Mouse (Mus musculus): Measurements from ENCODE around the gene Uaca.
A peak's percentile ranks its signal among the peaks of the same experiment; 100 is the strongest.

Gene Uaca

GRCm38 (mm10) chr9:60838331-60838872 lies 44.1 kb downstream of the Uaca start:
- DNase-seq, result no peak

DNA sequence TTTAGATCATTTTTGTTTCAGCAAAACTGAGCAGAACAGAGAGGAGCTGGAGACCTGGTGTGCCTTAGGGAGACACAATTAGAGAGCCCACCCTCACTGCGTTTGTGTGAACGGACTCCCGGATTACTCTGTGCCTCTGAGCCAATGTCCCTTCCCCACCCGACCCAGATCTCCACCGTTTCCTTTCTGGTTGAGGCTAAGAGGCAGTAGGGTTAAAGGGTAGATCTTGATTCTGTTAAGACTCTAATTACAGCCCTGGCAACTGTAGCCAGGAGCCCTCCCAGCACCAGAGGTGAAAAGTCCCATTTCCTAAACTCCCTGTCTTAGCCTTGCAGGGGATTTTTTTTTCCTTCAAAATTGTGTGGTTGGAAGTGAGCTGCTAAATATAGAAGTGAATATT lies 47.1 kb downstream of the Uaca start:
- DNase-seq, result no peak

- DNase-seq, result no peak
Observed at GRCm38 (mm10) chr9:60843415-60844076, 49.2 kb downstream of the Uaca start.

GRCm38 (mm10) chr9:60848730-60849129 lies 54.4 kb downstream of the Uaca start:
- DNase-seq, result no peak

DNA sequence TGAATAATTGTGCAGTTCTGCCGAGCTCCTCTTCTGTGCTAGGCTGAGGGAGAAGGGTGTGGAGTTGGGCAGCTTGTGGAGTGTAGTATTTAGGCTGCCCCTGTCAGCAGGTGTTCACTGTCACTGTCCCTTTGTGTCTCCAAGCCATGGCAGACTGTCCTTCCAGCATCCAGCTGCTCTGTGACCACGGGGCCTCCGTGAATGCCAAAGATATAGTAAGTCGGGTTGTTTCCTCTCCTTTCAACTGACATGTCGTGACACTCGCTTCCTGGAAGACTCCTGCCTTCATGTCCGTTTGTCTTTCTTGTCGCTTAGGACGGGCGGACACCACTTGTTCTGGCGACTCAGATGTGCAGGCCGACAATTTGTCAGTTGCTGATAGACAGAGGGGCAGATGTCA lies 55.6 kb downstream of the Uaca start:
- DNase-seq, result no peak

GRCm38 (mm10) chr9:60854196-60854595 lies 59.9 kb downstream of the Uaca start:
- no peak for DNase-seq

DNA sequence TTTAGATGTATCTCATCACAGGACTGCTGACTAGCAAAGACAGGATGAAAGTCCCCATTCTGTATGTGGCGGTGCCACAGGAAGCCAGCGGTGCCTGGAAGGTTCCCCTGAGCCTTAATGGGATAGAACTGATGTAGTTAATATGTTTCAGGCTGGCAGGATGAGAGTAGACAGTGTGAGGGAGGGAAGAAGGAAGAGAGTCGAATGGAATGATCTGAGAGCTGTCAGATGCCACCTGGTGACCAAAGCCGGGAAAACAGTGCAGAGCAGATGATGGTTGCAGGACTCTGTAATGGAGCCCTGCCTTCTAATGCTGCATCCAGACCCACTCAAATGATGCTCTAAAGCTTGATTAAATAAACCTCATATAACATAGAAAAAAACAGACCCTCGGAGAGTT lies 63.5 kb downstream of the Uaca start:
- DNase-seq, result peak; percentile 78

GRCm38 (mm10) chr9:60858306-60858960 lies 64.1 kb downstream of the Uaca start:
- no peak for DNase-seq

DNA sequence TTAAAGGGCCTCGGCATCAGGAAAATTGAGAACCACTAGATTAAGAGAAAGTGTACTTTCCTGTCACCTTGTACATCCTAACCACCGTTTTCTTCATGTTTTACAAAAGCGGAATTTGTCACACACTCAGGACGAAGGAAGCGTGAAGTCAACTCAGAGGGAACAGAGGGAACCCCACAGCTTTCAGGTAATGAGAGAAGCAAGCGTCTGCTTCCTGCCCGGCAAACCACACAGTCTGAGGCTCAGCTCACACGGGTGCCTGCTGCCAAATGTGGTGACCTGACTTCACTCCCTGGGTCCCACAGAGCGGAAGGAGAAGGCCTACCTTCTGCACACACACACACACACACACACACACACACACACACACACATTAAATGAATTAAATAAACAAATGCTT lies 64.7 kb downstream of the Uaca start:
- no peak for DNase-seq

GRCm38 (mm10) chr9:60861030-60861429 lies 66.7 kb downstream of the Uaca start:
- DNase-seq, result no peak

- no peak for DNase-seq
Observed at GRCm38 (mm10) chr9:60864664-60865063, 70.3 kb downstream of the Uaca start.

DNA sequence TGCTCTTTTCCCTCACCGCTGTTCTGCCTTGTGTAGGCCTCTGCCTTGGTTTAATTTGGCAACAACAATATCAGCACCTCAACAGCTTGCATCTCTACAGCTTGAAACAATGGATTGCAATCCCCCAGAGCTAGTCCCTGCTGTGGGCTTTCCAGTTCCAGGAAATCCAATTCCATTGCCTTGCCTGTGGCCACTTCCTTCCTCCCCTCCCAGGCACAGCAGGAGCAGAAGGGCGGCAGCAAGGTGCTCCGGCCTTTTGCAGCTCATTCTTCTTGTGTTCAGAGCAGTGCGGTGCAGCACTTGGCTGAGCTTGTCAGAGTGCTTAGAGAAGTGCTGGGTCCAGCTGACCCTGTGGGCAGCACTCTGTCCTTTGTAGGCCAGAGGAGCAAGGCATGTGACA lies 71.5 kb downstream of the Uaca start:
- no peak for DNase-seq

DNA sequence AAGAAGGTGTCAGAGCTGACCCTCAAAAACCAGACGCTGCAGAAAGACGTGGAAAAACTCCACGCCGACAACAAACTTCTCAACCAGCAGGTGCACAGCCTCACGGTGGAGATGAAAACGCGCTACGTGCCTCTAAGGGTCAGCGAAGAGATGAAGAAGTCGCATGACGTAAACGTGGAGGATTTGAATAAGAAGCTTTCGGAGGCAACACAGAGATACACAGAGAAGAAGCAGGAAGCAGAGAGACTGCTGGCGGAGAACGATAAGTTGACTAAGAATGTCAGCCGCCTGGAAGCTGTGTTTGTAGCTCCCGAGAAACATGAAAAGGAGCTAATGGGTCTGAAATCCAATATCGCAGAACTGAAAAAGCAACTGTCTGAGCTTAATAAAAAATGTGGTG lies 76.1 kb downstream of the Uaca start:
- no peak for DNase-seq

- DNase-seq, result no peak
Observed at GRCm38 (mm10) chr9:60870919-60871503, 76.7 kb downstream of the Uaca start.

DNA sequence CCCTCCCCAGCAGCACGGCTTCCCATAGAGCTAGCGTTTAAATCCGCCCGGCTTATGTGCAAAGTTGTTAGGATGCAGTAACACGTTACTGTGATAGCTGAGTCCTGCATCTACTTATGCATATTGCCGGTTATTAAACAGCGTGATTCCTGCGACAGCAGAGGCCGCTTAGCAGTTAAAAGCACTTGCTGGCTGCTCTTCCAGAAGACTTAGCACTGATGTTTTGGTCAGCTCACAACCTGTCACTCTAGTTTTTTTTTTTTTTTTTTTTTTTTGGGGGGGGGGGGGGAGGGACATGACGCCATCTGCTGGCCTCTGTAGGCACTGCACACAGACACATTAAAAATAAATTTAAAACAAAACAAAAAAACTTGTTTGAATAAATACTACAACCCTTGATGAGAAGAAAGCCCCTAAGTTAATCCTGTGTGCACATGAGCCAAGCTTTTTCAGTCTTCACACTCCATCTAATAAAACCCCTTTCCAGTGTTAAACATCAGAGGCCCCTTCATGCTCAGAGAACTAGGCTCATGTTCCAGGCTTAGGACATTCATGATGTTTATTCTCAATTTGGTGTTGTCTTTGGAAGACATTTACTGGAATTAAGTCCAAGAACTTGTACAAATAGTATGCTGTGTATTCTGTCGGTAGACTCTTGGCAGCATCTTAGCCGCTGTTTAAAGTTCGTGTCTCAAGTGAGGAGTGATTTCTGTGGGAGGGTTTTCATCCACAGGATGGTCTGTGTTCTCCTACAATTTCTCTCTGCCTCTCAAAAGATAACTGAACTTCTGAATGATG lies 79.1 kb downstream of the Uaca start:
- no peak for DNase-seq

DNA sequence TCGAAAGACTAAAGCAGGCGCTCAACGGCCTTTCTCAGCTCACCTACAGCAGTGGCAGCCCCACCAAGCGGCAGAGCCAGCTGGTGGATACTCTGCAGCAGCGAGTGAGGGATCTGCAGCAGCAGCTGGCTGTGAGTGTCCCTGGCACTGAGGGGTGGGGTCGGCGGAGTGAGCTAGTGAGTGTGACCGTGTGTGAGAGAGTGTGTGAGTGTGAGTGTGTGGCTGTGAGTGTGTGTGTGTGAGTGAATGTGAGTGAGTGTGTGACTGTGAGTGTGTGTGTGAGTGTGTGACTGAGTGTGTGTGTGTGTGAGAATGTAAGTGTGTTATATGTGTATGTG lies 79.7 kb downstream of the Uaca start:
- DNase-seq, result no peak

GRCm38 (mm10) chr9:60876085-60876484 lies 81.7 kb downstream of the Uaca start:
- DNase-seq, result no peak

GRCm38 (mm10) chr9:60876531-60876930 lies 82.2 kb downstream of the Uaca start:
- DNase-seq, result no peak

GRCm38 (mm10) chr9:60878051-60878557 lies 83.8 kb downstream of the Uaca start:
- no peak for DNase-seq

DNA sequence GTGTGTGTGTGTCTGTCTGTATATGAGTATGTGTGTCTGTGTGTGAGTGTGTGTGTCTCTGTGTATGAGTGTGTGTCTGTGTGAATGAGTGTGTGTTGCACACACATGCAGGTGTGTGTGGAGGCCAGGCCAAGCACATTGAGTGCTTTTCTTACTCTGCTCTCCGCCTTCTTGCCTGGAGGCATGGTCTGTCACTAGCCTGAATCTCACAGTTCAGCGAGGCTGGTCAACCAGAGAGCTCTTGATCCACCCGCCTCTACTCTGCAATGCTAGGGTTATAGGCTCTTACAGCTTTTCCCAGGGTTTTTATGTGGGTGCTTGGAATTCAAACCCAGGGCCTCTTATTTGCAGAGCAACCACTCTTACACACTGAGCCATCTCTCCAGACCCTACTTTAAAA lies 84.3 kb downstream of the Uaca start:
- no peak for DNase-seq

- DNase-seq, result no peak
Observed at GRCm38 (mm10) chr9:60885148-60885547, 90.8 kb downstream of the Uaca start.

GRCm38 (mm10) chr9:60886431-60887371 lies 92.4 kb downstream of the Uaca start:
- no peak for DNase-seq

All from right cerebral cortex, postnatal 14 days (tissue).